Mouse (Mus musculus) ES-CJ7 (cell line): ENCODE data around the gene Ptgs1.

Experiments used
- DNase-seq: peaks from one replicate; pipeline ENCODE4 v3.0.0; 2011; ENCODE audit warnings: low read depth, low spot score

Gene Ptgs1

DNA sequence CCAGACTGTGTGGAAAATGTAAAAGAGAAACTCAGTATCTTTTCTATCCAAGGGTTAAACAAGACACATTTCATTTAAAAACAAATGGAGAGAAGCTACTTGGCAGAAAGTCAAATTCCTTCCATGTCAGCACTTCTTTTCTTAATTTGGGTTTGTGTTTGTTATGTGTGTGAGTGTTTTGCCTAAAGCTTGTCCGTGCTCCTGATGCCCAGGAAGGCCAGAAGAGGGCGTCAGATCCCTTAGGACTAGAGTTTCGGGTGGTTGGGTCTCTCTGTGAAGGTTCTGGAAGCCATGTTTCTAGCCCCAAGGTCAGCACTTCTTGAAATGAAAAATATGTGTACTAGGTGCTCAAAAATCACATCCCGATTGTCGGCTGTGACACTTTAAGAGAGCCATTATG, 15.8 kb upstream of the Ptgs1 start:
- peak; percentile 60 for DNase-seq

GRCm38 (mm10) chr2:36215203-36215739, 15.0 kb upstream of the Ptgs1 start:
- DNase-seq, result no peak

GRCm38 (mm10) chr2:36216546-36216945, 13.7 kb upstream of the Ptgs1 start:
- no peak for DNase-seq

- DNase-seq, result no peak
These were observed 13.2 kb upstream of the Ptgs1 start for GRCm38 (mm10) chr2:36216953-36217573.

DNA sequence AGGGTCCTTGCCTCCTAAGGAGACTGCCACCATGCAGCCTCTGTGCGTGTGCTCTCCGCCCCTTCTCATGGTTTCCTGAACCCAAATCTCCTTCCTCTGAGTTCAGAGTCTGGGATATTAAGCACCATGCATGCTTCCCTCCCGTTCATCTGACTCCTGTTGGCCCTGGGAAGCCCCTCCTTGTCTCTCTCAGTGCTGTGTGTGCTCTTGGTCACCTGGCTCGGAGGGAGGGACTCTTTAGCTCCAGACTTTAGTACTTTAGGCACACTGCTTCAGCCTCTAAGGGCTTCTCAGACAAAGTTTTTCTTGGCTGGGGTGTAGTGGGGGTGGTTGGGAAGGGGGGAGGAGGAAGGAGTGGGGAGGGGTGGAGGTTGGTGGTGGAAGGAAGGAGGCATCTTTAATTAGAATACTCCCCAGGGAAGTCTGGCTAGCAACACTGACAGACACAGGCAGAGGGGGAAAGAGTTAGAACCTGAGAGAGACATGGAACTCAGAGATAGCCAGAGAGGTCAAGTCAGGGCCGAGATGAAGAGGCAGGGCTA, 12.5 kb upstream of the Ptgs1 start:
- no peak for DNase-seq

GRCm38 (mm10) chr2:36220106-36220505, 10.1 kb upstream of the Ptgs1 start:
- no peak for DNase-seq

GRCm38 (mm10) chr2:36220891-36221290, 9.3 kb upstream of the Ptgs1 start:
- no peak for DNase-seq

DNA sequence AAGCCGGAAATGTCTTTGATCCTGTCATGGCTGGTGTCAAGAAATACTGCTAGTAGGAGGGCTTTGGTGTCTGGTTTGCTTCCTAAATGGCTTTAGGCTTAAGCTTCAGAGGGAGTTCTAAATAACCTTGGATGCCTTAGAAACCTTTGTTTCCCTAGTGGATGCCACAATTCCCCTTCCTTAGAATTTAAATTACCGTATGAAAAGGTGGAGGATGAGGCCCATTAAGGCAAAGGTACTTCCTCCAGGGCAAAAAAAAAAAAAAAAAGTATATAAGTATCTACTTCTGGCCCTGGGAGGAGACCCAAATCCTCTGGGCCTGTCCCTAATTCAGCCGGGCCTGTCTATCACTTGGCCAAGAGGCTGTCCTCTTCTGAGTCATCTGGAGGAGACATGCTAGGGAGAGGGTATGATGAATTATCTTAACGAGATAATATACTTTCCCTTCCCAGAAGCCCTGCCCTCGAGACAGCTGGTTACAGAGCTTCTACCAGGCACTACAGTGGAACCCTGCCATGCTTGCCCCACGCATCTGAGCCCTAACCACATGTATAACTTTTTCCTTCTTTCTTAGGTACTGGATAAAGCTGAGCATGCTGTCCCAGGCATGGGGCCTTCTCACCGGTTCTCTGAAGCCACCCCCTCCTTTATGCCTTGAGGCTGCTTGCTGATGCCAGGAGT, 7.9 kb upstream of the Ptgs1 start:
- peak; percentile 93 for DNase-seq

GRCm38 (mm10) chr2:36223436-36223835, 6.8 kb upstream of the Ptgs1 start:
- no peak for DNase-seq

DNA sequence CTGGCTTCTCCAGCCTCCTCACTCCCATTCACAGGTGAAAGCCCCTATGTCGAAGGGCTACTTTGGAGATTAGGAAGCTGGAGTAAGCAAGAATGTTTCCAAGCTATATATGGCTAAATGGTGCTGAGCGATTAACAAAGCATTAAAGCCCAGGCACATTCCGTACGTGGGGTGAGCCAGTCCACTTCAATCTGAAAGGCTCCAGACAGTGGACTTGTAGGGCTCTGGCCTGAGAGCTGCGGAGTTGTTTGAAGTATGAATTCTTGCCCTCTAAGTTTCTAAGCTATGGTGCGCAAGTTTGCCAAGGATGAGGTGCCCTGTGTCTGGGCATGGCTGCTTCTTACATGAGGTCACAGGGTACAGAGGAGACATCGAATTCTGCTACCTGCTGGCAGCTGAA, 6.1 kb upstream of the Ptgs1 start:
- DNase-seq, result no peak

GRCm38 (mm10) chr2:36224599-36224998, 5.6 kb upstream of the Ptgs1 start:
- DNase-seq, result no peak

GRCm38 (mm10) chr2:36230967-36231366, 741 bp downstream of the Ptgs1 start:
- no peak for DNase-seq

DNA sequence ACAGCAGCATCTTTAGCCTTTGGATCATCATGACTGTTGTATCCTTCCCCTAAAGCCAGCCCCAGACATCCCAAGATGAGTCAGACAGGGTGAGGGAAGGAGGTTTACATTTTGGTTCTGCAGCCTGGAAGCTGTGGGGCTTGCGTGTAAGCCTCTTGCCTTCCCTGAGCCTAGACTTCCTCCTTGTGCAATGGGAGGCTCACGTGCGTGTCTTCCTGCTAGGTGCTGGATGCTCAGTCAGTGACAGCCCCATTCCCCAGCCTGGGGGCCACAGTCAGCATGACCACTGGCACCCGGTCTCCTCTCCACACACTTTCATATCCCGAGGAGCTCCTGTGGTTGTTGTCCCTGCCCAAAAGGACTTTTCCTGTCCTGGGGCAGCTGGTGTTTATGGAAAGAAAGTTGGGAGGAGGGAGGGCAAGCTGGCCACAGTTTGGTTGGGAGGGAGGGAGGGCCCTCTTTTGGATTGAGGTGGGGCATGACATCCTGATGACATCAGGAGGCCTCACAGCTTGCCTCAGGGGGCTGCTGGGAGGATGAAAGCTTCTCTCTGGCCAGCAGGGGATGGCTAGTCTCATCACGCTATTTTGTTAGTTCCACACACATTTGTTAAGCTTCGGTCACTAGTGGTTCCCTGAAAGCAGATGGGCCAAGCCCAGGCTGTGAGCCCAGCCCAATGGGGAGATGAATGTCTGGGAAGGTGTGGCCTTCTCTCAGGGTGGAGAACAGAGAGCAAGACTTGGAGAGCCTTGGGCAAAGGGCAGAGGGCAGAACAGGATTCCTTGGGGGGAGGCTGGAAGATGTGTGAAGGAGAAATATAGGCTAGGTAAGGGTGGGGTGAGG, 4.5 kb downstream of the Ptgs1 start:
- DNase-seq, result no peak

DNA sequence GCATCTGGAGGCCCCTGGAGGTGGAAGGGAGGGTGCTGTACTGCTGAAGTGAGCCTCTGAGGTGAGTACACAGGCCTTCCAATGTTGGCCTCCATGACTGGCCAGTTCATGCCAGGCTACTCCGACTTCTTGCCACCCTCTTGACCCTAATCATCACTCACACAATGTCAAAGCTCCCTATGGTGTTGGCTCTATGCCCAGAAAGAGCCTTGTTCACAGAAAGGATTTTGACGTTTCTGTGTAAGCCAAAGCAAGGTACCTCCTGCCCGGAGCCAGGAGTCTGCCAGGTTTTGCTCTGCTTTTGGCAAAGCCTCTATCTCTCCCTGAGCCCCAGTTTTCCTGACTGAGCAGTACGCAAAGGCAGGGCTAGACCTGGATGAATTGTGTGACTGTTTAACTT, 5.7 kb downstream of the Ptgs1 start:
- DNase-seq, result no peak

DNA sequence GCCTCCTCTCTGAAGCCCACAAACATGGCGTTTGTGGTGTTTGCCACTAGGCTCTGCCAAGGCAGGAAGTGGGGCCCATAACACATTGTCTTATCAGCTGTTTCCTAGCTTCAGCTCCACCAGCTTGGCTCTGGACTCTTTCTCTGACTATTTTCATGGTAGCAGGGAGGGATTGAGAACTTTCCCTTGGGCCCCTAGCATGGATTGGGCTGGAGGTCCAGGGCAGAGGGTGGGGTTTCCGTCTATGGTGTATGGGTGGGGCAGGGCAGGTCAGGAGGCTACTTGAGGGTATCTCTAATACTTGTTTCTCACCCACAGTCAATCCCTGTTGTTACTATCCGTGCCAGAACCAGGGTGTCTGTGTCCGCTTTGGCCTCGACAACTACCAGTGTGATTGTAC, 6.7 kb downstream of the Ptgs1 start:
- no peak for DNase-seq

DNA sequence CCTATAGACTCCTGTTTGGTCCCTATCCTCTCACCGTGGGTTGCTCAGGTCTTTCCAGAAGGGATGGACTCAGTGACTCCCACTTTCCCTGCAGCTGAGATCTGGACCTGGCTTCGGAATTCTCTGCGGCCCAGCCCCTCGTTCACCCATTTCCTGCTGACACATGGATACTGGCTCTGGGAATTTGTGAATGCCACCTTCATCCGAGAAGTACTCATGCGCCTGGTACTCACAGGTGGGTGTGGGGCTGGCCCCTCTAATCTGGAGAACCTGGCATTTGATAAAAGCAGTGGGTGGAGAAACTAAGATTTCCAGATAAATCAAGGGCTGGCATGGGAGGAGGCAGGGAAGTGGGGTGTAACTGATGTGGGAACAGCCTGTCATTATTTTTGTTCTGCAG, 7.3 kb downstream of the Ptgs1 start:
- no peak for DNase-seq

DNA sequence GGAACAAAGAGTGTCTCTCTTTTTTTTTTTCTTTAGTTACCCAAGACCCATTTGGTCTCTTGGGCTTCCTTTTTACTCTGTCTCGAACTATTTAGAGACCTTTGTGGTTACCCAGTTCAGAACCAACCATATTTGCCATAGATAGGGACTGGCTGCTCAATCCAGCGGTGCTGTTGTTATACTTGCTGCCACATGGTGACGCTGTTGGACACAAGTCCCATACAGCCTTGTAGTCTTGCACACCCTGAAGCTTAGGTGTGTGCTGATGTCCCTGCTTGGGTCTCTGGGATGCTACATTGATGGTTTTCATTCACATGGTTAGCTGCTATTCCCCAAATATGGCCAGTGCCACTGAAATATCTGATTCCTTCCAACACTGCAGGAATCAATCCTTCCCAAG, 8.2 kb downstream of the Ptgs1 start:
- no peak for DNase-seq

- no peak for DNase-seq
These were observed 8.7 kb downstream of the Ptgs1 start for GRCm38 (mm10) chr2:36238951-36239350.

- DNase-seq, result no peak
These were observed 12.3 kb downstream of the Ptgs1 start for GRCm38 (mm10) chr2:36242514-36242913.

- no peak for DNase-seq
These were observed 13.2 kb downstream of the Ptgs1 start for GRCm38 (mm10) chr2:36243296-36243891.

GRCm38 (mm10) chr2:36243892-36244309, 13.7 kb downstream of the Ptgs1 start:
- DNase-seq, result no peak

DNA sequence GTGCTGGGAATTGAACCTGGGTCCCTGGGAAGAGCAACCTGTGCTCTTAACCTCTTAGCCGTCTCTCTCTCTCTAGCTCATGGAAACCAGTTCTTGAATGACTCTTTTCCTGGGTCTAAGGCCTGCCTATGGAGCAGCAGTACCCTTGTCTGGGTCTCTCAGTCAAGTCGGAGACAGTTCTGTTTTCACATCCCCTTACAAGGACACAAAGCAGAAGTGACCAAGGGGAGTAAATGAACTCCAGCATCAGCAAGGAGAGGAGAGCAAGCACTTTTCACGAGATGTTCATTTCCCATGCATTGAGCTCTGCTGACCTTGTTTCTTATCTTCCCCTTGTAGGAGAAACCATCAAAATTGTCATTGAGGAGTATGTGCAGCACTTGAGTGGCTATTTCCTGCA, 14.5 kb downstream of the Ptgs1 start:
- DNase-seq, result no peak
